Mouse (Mus musculus): ENCODE data around the gene Nfib.

- no peak for TF ChIP-seq CTCF (IDR thresholded peaks at IDR 0.05)
- TF ChIP-seq EP300 (IDR thresholded peaks at IDR 0.05), result no peak
Measured at GRCm38 (mm10) chr4:82267832-82268778, 437.4 kb downstream of the Nfib start.

All from lung, postnatal 0 days (tissue).